Mouse (Mus musculus) 3T3-L1 (cell line): ENCODE results near the gene Coa7.

Experiments
- DNase-seq: peaks from one replicate; pipeline ENCODE4 v3.0.0-alpha.2; 2015; ENCODE audit warnings: low read depth, low spot score

Gene Coa7

GRCm38 (mm10) chr4:108327730-108328484, at the start of gene Coa7:
Gene Coa7 (plus strand): TSS chr4:108328140.
- DNase-seq: peak; percentile 95

DNA sequence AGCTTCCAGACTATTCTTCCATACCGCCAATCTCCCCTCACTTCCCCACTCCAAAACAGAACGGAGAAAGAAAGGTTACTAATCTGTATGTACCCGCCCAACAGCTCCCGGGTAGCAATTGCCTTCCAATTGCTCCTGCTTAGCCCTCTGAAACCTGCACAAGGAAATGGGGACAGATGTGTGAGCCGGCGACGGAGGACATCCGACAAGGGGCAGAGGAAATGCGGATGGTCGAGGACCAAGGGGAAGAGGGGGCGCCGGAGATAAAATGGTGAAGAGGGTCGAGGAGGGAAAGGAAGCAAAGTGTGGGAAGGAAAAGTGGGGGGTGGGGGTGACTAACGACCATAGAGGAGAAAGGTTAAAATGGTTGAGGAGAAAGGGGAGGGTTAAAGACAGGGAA, 27.7 kb upstream of the Coa7 start:
- no peak for DNase-seq

GRCm38 (mm10) chr4:108300670-108301373, 27.1 kb upstream of the Coa7 start, which contains the start of gene Zyg11b:
Gene Zyg11b (minus strand): TSS chr4:108301096.
- DNase-seq: peak; percentile 89

GRCm38 (mm10) chr4:108302296-108302890, 25.5 kb upstream of the Coa7 start:
- DNase-seq: no peak

GRCm38 (mm10) chr4:108310706-108311105, 17.2 kb upstream of the Coa7 start:
- no peak for DNase-seq

- peak; percentile 11 for DNase-seq
Observed at GRCm38 (mm10) chr4:108314041-108314440, 13.9 kb upstream of the Coa7 start.

DNA sequence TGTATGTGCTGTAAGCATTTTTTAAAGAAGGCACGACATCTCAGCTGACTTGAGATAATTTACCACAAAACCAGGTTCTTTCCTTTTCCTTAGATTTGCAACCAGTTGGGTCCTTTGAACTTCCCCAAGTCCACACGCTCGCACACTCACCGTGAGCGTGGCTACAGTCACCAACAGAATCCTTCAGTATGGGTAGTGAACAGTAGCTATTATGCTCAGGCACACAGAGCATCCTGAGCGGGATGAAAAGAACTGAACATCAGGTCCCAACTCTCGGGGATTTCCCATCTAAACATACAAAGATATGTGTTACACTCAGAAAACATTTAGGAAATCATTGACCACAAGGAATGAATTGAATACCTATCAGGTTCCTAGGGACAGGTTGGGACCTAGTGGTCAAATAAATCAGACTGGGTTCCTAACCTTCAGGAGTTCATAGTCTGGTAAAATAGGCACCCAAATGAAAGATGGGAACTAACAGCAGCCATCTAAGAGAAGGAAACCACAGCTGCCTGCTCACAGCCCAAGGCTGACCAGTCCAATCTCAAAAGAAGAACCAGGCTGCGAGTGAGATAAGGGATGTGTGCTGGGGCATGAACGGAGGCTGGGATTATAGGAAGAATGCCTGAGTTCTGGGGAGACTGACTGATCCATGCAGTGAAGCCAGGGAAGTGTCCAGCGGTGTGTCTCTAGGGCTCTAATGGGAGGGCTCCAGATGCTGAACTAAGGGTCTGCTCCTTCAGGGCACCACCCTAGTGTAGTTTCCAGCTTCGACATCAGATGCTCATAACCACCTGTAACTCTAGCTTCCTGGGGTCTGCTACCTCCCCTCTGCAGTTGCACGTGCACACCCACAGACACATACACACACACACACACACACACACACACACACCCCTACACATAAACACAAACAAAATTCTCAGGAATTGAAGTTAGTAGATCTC, 10.0 kb upstream of the Coa7 start:
- no peak for DNase-seq

- no peak for DNase-seq
Observed at GRCm38 (mm10) chr4:108318649-108319615, 9.0 kb upstream of the Coa7 start.

DNA sequence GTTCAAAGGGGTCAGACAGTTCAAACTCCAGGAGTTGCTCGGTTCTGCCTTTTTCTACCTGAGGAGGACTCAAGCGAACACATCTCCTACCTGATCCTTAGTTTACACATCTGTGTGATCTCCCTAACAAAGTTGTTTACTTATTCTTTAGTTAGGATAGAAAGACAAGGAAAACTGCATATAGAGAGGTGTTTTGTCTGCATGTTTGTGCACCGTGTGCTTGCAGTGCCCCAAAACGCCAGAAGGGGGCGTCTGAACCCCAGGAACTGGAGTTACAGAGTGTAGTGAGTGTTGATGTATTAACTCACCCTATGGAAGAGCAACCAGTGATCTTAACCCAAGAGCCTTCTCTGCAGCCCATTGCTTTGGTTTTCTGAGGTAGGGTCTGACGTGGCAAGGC, 8.2 kb upstream of the Coa7 start:
- DNase-seq: no peak

GRCm38 (mm10) chr4:108320627-108321380, 7.1 kb upstream of the Coa7 start:
- no peak for DNase-seq

DNA sequence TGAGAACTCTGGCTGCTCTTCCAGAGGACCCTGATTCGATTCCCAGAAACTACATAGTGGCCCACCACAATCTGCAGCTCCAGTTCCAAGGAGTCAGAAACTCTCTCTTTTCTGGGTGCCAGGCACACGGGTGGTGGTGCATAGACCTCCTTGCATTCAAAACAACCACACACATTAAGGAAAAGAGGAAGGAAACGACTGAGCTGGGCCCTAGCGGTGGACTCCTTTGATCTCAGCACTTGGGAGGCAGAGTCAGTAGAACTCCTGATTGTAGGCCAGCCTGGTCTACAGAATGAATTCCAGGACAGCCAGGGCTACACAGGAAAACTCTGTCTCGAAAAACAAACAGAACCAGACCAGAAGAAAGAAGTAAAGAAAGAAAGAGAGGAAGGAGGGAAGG, 4.4 kb upstream of the Coa7 start:
- DNase-seq: no peak

- DNase-seq: peak; percentile 86
Observed at GRCm38 (mm10) chr4:108327071-108327579, 815 bp upstream of the Coa7 start.

- no peak for DNase-seq
Observed at GRCm38 (mm10) chr4:108329840-108330239, 1.9 kb downstream of the Coa7 start.

GRCm38 (mm10) chr4:108332041-108332440, 4.1 kb downstream of the Coa7 start:
- DNase-seq: no peak

GRCm38 (mm10) chr4:108335413-108335812, 7.5 kb downstream of the Coa7 start:
- no peak for DNase-seq

DNA sequence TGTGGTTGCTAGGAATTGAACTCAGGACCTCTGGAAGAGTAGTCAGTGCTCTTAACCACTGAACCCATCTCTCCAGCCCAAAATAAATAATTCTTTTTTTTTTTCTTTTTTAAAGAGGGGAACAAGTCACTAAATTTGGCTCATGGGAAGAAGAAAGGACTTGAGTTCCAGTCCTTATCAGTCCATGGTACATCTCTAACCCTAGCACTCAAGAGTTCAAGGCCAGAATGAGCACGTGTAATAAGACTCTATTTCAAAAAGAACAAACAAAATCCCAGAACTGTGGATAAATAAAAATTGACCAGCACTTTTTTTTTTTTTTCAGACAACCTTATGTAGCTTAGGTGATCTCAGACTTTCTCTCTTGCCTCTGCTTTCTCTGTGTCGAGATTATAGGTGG, 8.8 kb downstream of the Coa7 start:
- DNase-seq: no peak

- no peak for DNase-seq
Observed at GRCm38 (mm10) chr4:108337817-108338216, 9.9 kb downstream of the Coa7 start.

DNA sequence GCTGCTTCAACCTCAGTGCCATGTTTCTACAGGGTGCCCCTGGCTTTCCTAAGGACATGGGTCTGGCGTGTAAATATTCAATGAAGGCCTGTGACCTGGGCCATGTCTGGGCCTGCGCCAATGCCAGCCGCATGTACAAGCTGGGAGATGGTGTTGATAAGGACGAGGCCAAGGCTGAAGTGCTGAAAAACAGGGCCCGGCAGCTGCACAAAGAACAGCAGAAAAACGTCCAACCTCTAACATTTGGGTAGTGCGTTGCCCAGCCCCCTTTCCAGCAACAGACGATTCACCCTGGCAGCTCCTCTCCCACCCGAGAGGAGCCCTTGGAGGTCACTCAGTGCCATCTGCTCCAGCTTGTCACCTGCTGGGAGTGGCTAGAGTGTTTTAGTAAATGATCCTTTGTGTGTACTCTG, 10.4 kb downstream of the Coa7 start:
- no peak for DNase-seq

DNA sequence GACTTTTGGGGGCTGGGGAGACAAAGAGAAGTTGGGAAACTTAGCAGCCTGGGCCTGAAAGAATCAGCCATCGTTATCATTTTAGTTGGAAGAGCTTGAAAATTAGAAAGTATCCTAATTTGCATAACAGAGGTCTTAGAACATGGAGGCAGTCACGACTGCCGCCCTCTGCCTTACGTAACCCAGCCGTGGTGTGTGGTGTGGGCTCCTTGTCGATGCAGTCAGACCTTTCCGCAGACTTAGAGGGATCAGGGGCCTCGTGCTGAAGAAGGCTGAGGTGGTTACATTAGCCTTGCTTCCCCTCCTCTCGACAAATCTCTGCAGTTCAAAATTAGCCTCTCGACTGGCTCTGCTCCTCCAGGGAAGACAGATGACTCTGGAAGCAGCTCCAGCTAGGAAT, 10.9 kb downstream of the Coa7 start:
- DNase-seq: no peak
